Mouse (Mus musculus) cerebellum, adult 11-12 months (tissue): Measurements from ENCODE around the gene Ikbke.
"Not testable (repeated sequence)": the region's sequence is repeated elsewhere in the genome, so short reads cannot be mapped to it uniquely, and the experiment has no call there.

Experiments used
- DNase-seq: peaks from one replicate; pipeline ENCODE4 v3.0.0; 2022

Gene Ikbke

GRCm38 (mm10) chr1:131279456-131279776 is at the start of gene Ikbke:
Gene Ikbke, minus strand, starts transcription at chr1:131279606.
- DNase-seq, result no peak

- DNase-seq, result not testable (repeated sequence)
Observed at GRCm38 (mm10) chr1:131329093-131329492, 49.7 kb upstream of the Ikbke start.

GRCm38 (mm10) chr1:131327167-131327566 is 47.8 kb upstream of the Ikbke start:
- DNase-seq, result peak; percentile 70

- no peak for DNase-seq
Observed at GRCm38 (mm10) chr1:131324816-131325463, 45.5 kb upstream of the Ikbke start.

GRCm38 (mm10) chr1:131319598-131320330 is 40.4 kb upstream of the Ikbke start:
- DNase-seq, result no peak

- DNase-seq, result no peak
Observed at GRCm38 (mm10) chr1:131318397-131318796, 39.0 kb upstream of the Ikbke start.

GRCm38 (mm10) chr1:131317625-131318024 is 38.2 kb upstream of the Ikbke start:
- DNase-seq, result no peak

- peak; percentile 47 for DNase-seq
Observed at GRCm38 (mm10) chr1:131311284-131311683, 31.9 kb upstream of the Ikbke start.

GRCm38 (mm10) chr1:131310237-131310818 is 30.9 kb upstream of the Ikbke start:
- peak; percentile 97 for DNase-seq

GRCm38 (mm10) chr1:131300750-131301149 is 21.3 kb upstream of the Ikbke start:
- peak; percentile 7 for DNase-seq

GRCm38 (mm10) chr1:131299788-131300187 is 20.4 kb upstream of the Ikbke start:
- DNase-seq, result peak; percentile 73

GRCm38 (mm10) chr1:131299240-131299639 is 19.8 kb upstream of the Ikbke start:
- DNase-seq, result peak; percentile 23

GRCm38 (mm10) chr1:131298171-131298570 is 18.8 kb upstream of the Ikbke start:
- DNase-seq, result peak; percentile 47

- no peak for DNase-seq
Observed at GRCm38 (mm10) chr1:131296726-131297125, 17.3 kb upstream of the Ikbke start.

- DNase-seq, result peak; percentile 57
Observed at GRCm38 (mm10) chr1:131295200-131295599, 15.8 kb upstream of the Ikbke start.

- no peak for DNase-seq
Observed at GRCm38 (mm10) chr1:131293922-131294250, 14.5 kb upstream of the Ikbke start.

GRCm38 (mm10) chr1:131293221-131293921 is 14.0 kb upstream of the Ikbke start:
- peak; percentile 58 for DNase-seq

- peak; percentile 71 for DNase-seq
Observed at GRCm38 (mm10) chr1:131290648-131291047, 11.2 kb upstream of the Ikbke start.

GRCm38 (mm10) chr1:131288938-131289337 is 9.5 kb upstream of the Ikbke start:
- no peak for DNase-seq

GRCm38 (mm10) chr1:131287267-131287666 is 7.9 kb upstream of the Ikbke start:
- no peak for DNase-seq

- DNase-seq, result no peak
Observed at GRCm38 (mm10) chr1:131286803-131287202, 7.4 kb upstream of the Ikbke start.

GRCm38 (mm10) chr1:131284616-131285015 is 5.2 kb upstream of the Ikbke start:
- no peak for DNase-seq

GRCm38 (mm10) chr1:131284167-131284566 is 4.8 kb upstream of the Ikbke start:
- DNase-seq, result no peak

- no peak for DNase-seq
Observed at GRCm38 (mm10) chr1:131281731-131282130, 2.3 kb upstream of the Ikbke start.
